Mouse (Mus musculus): ENCODE measurements around the gene Pls1. TPM values are rescaled to one million over a fixed set of nuclear protein-coding genes. Genes with fewer than 3 reads are reported as not detected.

Gene Pls1
- polyA plus RNA-seq, 3 experiments from 2014 or later: 0.41 to 1.1 (median 0.55) TPM

DNA sequence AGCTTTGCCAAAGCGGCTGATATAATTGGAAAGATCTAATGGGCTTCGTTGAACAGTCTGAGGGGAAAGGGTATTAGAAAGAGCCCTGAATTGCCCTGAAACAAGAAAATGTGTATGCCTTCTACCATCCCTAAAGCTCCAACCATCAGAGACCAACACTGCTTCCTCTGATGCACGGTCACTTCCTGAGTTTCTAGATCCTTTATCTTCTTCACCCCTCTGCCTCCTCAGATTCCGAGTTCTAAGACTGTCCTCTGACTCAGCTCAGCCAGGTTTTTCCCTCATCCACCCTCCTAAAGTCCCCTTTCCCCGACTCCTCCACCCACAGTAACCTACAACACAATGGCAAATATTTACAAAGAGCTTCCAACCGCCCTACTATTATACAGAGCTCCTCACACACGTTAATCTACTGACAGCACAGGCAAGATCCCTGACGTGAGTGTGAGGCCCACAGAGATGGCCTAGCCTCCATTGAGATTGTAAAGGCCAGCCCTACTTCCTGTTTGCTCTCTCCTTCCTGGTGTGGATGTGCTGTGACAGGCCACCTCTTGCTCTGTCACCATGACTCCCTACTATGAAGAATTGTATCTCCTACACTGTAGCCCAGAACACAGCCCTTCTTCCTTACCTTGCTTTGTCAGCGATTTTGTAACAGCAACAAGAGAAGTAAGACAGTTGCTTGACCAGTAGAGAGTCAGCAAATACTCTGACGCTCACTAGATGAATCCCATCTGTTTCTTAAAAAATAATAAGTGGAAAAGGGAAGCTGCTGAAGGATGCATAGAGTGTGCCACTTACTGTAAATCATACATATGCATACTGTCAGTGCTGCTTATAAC is 43.3 kb downstream of the Pls1 start:
- no peak for ATAC-seq

DNA sequence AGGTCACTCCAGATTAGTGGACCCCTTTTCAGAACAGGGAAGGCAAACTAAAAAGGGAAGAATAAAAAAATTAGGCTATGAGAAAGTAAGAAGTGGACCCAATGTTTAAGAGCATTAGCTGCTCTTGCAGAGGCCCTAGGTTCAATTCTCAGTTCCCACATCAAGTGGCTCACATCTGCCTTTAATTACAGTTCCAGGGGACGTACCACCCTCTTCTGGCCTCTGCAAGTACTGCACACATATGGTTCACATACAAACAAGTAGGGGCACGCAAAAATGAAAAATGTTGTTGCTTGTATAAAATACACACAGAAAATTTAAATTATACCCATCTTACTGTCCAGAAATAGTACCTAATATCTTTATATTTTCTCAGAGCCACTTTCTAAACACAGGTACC is 48.8 kb downstream of the Pls1 start:
- no peak for ATAC-seq

DNA sequence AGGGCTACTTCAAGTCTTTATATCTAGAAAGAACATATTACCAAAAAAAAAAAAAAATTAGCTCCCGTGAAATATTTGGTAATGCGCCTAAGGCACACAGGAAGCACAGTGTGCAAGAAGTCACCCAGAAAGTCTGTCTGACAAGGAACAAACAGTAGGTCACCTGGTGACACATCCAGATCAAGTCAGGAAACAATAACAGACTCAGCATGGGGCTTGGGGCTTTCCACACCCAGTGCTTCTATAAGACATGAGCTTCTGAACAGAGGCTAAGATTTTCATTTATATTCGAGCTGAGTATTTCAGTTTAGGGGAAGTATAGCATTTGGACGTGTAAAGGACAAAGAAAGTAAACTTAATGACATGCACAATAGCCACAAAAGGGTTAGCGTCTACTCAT is 49.3 kb downstream of the Pls1 start:
- ATAC-seq: no peak

DNA sequence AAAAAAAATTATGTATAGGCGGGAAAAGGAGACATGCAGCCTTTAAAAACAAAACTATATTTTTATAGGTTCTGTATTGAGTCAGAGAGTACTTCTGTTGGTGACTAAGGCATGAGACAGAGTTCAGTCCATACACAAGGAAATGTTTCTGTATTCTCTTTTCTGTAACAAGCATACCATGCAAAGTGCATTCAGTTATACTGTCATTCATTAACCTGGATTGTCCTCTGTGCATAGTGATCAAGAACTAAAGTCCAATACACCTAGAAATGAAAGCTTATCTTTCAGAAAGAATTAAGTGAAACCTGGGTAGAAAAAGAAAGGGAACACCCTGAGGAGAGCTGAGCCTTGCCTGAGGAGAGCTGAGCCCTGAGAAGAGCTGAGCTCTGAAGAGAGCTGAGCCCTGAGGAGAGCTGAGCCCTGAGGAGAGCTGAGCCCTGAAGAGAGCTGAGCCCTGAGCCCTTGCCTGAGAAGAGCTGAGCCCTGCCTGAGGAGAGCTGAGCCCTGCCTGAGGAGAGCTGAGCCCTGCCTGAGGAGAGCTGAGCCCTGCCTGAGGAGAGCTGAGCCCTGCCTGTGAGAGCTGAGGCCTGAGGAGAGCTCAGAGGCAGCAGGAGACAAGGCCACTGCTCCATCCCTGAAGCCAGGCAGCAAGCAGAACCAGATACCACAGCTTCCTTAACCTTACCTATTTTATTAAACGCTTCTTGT is 49.9 kb downstream of the Pls1 start:
- ATAC-seq: no peak

DNA sequence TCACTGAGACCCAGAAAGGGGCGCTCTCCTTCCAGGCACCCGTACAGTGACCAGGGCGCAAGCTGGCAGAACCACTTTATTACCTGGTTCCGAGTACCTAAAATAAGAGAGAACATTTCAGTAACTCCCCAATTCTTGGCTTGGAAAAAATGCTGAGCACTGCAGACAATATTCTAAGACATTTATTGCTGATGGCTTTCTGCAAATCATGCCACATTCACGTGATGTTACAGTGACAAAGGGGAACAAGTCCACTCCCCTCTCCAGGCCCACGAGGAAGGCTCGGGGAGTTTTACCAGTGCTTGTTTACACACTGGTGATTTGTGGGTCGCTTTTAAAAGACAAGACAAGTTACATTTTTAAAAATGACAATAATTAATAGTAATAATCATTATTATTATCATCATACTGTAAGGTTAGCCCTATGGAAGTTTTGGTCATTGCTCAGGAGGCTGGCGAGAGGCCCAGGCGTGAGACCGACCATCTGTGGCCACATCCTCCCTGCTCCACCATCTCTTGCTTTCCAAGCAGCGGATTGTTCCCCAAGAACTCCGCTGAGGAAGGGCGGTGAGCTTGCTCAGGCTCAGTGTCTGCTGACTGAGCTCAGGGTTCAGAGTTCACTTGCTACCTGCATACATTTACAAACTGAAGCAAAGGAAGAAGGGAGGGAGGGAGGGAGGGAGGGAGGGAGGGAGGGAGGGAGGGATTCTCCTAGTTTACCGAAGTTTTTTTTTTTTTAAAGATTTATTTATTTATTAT is 50.9 kb downstream of the Pls1 start:
- ATAC-seq: no peak

DNA sequence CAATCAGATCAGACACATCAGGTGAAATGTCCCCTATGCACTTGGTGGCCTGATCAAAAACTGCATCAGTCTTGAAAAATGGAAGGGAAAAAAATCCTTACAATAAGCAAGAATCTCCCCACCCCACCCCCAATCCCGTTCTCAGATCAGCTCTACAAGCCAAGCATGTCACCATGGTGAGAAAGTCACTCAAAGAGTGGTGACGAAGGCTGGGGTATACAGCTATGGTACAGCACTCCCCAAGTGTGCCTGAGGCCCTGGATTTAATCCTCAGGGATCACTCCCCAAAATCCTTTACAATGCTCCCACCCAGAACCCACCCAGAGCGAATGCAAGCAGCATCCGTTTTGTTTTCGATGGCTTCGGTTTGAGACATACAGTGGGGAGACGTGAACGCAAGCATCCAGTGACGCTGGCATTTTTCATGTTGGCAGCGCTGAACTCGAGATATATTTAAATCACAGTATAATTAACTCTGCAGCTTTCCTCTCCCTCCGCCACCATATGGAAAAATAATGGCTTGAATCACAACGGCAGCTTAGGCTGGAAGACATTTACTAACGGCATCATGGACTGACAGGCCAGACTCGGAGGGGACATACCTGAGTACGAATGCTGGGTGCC is 60.1 kb downstream of the Pls1 start:
- no peak for ATAC-seq

DNA sequence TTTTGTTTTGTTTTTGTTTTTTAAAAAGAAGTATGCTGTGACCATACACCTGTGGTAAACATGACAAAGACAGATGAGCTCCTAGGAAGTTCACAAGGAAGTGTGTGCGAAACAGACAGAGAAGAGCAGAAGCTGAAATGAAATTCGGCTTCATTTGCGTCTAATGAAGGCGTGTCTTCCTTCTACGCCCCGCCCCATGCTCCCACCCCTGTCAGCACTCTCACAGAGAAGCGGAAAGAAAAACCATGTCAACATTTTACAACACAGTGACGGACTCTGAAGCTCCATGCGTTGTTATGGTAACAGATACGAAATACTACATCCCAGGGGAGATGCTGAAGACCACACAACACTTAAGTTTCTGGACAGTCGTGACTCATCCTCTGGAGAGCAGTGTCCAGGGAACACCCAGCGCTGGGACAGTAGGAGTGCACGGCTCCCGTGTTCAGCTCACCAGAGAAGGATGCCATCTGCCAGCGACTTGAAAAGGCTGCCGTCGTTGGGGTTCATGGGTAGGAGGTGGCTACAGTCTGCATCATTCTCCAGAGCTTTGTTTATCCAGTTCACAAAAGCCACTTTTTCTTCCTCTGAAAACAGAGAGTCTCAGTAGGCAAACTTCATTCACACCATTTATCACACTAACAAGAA is 61.3 kb downstream of the Pls1 start:
- ATAC-seq: no peak

DNA sequence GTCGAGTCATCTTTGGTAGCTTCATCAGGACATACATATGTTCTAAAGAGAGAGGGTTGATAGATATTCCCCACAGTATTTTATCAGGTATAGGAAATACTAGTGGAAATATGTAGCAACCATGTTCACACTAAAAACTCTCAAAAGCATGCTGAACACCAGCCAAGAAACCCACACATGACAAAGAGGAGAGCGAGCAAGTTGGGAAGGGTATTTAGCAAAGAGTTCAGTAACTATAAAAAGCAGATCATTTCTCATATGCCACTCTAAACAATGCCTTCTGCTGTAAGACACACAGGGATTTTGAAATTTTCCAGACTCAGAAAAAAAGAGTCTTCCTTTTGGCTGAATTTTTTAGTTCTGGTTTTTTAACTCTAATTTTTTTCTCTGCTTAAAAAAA is 73.4 kb downstream of the Pls1 start:
- ATAC-seq: no peak

DNA sequence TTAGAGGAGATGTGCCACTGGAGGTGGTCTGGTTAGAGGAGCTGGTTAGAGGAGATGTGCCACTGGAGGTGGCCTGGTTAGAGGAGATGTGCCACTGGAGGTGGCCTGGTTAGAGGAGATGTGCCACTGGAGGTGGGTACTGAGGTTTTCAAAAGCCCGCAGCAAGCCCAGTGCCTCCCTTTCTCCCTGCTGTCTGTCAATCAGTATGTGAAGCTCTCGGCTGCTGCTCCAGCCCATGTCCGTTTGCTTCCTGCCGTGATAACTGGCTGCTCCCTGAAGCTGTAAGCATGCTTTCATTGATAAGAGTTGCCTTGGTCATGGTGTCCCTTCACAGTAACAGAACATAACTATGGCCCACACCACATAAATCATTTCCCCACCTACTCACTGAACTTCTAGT is 81.9 kb downstream of the Pls1 start:
- ATAC-seq: no peak

DNA sequence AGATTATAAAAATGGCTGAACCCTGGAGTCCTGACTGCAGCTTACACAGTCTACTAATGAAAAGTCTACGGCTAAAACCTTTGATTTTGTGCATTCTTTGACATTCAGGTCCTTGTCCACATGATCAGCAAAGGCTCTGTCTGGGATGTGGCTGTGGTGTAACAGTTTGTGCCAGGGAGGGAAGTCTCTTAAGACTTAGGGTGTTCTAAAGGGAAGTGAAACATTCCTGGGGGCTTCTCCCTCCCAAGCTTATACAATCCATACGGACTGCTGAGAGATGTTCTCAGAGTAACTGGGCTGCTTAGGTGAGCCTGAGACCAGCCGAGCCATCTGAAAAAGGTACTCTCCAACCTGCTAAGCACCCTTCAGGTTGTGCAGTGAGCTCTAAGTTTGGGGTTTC is 82.9 kb downstream of the Pls1 start:
- no peak for ATAC-seq

DNA sequence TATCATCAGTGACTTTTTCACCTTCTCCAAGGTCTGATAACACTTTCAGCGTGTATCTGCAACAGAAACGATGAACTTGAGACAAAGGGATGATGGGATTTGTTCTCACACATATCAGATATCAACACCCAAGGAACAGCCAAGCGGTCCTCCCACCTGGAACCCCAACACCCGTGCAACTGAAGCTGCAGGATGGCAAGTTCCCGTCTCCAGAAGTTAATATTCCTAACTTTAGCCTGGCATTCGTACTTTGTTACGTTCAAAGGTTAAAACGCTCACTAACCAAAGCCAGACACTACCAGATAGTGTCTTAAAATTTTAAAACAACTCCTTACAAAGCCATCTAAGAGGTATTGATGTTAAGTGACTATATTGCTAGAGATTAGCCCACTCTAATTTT is 83.7 kb downstream of the Pls1 start:
- no peak for ATAC-seq

DNA sequence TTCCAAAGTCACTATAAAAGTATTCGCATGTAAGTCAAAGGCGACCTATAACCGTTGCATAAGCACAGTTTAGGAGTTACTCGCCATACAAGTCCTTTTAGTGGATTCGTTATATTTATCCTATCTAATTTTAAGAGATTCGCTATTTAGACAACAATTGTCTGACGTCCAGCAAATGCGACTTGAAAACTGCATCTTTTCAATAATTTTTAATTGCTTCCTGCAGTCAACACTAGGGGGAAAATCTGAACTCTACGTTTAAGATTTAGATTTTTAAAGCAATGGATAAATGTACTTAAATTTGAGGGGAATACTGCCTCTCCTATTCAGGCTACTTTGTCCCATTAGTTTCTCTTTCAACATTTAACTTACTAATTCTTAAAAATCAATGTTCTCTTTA is 94.4 kb downstream of the Pls1 start:
- no peak for ATAC-seq

DNA sequence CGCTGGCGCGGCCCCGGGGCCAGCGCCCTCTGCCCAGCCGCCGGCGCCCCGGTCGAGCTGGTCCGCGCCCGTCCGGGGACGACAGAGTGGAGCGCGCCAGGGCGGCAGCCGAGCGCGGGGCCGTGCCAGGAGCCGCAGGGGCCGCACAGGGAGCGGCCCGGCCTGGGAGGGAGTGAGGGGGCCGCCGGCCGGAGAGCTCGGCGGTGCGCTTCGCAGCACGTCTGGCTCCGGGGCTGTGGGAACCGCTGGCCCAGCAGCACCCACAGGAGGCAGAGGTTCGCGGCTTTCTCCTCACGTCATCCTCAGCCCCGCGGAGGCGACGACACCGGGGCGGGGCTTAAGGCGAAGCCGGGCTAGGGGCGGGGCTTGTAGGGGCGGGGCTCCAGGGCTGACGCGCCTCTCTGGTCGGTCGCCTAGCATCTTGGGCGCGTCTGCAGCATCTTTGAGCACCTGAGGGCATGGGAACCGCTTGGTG is 95.0 kb downstream of the Pls1 start, which contains the start of gene Trpc1:
Trpc1 (minus strand) TSS at position 339 of the 475 bp plus-strand sequence.
- peak; percentile 93 for ATAC-seq

DNA sequence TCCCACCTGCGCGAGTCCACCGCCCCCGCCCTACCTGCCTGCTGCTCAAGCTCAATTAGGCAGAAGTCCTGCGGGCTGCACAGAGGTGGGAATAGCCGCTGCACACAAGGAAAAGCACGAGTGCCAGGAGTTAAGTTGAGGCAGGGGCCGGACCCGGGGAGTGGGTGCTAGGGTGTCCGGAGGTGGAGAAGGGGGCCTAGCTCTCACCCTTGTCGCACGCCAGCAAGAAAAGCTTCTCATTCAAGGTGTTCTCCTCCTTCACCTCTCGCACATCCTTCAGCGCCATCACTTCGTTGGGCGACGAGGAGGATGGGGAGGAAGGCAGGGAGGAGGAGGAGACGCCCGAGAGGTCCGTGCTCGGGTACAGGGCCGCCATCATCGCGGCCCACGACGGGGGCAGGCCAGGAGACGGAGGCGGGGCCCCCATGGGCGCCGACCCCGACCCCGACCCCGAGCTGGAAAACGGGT is 95.6 kb downstream of the Pls1 start:
- peak; percentile 12 for ATAC-seq

DNA sequence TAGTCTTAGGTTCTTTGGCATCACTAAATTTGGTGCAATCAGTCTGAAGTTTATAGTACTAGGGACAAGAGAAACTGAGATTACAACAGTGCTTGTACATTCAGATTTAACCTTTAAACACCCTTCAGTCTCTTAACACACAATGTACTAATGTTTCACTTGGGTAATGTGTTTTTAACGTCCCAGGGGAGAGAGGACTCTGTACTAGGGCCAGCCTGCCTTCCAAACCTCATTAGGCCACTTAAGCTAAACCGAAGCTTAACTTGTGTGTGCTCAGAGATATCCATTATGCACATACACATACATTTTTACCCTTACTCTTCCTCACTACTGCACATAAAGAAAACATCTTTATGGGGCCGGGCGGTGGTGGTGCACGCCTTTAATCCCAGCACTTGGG is 97.8 kb downstream of the Pls1 start:
- ATAC-seq: no peak

DNA sequence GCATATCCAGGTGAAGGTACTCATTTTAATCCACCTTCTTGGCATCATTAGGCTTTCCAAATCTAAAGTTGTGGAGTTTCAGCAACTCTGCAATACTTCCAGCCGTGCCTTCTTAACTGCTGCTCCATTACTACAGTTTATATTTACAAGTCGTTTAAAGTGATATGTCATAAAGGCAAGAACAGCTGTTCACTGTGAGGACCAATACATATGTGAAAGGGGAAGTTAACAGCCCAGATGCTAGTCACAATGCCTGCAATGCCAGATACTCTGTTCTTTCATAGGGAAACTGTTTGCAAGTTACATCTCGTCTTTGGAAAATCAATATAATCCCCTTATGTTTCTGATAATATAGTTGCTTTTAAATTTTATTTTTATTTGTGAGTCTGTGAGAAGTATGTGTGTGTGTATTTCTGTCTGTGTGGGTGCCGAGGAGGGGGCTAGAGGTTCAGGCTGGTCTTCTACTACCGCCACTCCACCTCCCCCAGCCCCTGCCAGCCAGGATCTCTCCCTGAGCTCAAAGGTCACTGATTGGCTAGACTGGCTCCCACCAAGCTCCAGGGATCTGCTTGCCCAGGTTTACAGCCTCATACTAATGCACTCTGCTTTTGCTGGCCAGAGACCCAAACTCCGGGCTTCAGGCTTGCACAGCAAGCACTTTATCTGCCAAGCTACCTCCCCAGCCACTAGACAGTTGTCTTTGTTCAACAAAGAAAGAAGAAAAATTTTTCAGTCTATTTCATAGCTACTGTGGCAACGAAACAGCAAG is 100.1 kb downstream of the Pls1 start:
- no peak for ATAC-seq

DNA sequence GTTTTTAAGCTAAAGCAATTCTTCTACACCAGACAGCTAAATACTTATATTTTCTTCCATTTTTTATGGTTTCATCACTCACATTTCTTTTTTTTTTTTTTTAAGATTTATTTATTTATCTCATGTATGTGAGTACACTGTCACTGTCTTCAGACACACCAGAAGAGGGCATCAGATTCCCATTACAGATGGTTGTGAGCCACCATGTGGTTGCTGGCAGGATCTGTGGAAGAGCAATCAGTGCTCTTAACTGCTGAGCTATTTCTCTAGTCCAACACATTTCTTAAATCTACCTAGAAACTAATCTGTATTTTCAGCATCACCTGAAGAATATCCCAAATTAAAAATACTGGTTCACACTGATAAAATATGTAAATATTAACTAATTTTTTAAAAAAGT is 108.9 kb downstream of the Pls1 start:
- no peak for ATAC-seq

DNA sequence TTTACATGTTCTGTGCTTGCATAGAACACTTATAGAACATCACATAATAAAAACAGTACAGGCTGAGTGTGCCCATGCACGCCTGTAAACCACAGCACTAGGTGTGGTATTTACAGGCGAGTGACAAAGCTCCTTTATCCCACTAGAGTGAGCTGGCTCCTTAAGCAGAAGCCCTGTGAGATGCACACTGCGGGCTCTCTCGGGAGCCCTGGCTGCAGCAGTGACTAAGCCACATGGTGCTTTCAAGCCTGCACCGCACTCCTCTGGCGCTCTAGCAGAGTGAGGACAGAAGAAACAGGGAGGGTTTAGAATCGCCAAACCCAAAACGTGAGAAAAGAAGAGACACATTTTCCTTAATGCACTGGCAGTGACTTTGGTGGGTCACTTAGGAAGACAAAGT is 132.5 kb downstream of the Pls1 start:
- ATAC-seq: no peak

DNA sequence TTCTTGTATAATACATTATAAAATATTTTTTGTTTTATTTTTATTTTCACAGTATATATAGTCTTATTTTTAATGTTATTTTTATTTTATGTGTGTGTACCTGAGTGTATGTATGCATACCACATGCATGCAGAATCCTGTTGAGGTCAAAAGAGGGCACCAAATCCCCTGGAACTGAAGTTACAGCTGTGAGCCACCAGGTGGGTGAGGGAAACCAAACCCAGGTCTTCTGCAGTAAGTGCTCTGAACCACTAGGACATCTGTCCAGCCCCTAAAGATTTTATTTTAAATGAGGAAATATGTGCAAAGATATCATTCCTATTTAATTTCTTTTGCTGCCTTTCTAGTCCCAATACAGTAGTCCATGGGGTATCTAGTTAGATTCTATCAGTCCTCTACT is 136.2 kb downstream of the Pls1 start:
- no peak for ATAC-seq

DNA sequence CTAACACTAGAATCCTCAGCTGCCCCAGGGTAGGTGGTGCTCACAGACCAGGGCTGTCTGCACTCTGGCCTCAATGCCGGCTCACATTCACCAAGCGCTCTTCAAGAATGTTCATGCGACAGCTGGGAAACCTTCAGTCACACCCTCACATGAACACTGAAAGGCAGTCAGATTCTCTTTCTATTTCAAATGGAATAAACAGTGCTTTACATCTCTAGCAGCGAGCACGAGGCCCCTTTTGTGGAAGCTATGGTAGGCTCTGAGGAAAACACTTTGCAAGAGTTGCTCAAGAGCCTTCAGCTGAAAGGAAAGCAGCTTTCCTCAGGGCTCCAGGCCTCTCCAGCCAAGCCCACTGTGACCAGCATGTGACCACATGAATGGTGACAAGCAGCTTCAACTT is 139.7 kb downstream of the Pls1 start:
- ATAC-seq: no peak

DNA sequence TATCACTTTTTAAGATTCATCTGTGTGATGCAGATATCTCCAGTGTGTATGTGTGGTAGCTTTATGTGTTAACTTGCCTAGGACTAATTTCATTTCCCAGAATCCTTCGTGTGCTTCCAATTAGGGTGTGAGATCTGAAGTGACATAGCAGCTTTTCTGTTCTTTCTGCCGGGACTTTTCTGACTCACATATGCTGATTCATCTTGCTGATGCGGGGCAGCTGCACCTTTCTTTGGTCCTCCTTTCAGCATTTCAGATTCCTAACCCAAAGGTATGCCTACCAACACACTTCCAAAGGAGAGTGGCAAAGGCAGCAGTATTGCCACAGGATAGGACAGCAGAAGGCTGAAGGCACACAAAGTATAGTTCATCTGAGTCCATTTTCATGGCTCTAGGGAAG is 141.0 kb downstream of the Pls1 start:
- no peak for ATAC-seq

All from inflammation-experienced regulatory T-cells, adult 6 months (primary cell).